Mouse (Mus musculus) regulatory T cell (primary cell): Measurements from ENCODE around the gene Nek10.
"Not testable (repeated sequence)": the region's sequence is repeated elsewhere in the genome, so short reads cannot be mapped to it uniquely, and the experiment has no call there.

ENCODE experiments used
- in situ Hi-C: fragments of 300-600 bp; cut with MboI, MseI; formaldehyde crosslinking; loops from one replicate; pipeline ENCODE4 v1.15.1; 2025; ENCODE audit warnings: high pct_unique_total_duplicates

Gene Nek10

DNA sequence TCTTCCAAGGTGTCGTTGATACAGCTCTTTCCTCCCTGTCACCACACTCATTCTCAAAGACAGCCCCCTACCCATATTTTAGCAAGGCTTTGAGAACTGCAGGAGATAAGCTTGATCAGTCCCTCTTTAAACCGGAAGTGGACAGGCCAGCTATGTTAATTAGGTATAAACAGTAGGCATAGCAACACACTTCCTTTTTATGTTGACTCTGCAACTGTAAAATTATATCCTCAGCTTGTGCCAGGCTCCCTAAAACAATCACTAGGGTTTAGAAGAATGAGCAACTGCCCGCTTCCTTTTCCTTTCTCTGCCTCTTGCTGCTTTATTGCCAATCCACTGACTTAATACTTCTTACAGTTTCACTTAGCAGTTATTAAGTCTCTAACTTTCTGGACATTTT is 67.2 kb downstream of the Nek10 start:
- in situ Hi-C loops = loop anchor here (25.0 kb wide), 1 partner anchor 1342 kb away; no protein-coding TSS in a partner anchor

DNA sequence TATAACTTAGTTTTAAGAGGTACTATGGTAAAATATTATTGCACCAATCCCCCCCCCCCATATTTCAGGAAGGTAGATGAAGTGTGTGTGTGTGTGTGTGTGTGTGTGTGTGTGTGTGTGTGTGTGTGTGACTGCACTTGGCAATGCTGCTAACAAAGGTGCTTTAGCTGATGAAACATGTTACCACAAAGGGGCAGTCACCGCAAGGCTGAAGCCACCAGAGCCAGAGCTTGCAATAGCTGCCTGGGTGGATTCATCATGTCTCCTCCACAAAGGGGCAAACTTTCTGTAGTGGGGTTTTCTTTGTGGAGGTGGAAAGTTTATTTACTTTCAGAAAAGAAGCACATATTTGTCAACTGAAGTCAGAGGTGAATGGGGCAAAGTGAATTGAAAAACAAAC is 67.9 kb downstream of the Nek10 start:
- in situ Hi-C loops = loop anchor here (25.0 kb wide), 1 partner anchor 1341 kb away; no protein-coding TSS in a partner anchor

DNA sequence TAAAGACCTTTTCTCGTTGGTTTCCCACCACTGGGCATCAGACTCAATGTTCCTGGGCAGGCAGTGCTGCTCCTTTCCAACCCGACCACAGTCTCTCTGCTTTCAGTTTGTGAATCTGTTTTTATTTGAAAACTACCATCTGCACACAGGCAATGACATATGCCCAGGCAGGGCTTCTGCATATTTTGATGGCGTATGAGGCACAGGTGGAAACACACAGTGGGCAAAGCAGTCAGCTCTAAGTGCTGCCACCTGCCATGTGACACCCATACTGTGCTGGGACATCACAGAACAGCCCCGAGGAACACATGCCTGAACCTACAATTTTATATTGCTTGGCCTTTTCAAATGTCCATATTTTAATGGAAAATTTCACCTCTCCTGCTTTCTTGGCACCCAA is 68.5 kb downstream of the Nek10 start:
- in situ Hi-C loops = loop anchor here (25.0 kb wide), 1 partner anchor 1341 kb away; no protein-coding TSS in a partner anchor

DNA sequence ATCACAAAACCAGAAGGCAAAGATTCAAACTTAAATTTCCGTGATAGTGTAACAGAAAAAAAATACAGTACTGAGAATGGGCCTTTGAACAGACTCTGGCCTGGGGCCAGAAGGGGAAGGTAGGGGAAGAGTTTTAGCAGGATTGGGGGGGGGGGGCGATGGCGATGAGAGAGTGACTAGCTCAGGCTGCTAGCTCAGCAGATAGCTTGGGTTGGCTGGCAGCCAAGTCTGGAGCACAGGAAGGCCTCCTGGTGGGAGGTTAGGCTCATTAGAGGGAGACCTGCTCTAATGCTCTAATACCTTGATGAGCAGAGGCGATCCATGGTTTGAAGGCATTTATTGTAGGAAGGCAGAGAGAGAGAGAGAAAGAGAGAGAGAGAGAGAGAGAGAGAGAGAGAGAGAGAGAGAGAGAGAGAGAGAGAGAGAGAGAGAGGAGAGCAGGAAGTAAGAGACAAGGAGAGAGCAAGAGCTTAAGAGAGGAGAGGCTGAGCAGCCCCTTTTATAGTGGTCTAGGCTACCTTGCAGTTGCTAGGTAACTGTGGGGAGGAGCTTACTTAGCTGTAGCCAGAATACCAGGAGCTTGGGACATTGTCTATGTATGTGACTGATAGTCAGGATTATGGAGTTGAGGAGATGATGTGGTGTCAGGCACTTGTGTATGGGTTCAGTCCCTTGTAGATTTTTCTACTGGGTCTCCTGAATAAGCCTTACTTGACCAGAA is 90.9 kb downstream of the Nek10 start:
- in situ Hi-C loops = no loop called here

DNA sequence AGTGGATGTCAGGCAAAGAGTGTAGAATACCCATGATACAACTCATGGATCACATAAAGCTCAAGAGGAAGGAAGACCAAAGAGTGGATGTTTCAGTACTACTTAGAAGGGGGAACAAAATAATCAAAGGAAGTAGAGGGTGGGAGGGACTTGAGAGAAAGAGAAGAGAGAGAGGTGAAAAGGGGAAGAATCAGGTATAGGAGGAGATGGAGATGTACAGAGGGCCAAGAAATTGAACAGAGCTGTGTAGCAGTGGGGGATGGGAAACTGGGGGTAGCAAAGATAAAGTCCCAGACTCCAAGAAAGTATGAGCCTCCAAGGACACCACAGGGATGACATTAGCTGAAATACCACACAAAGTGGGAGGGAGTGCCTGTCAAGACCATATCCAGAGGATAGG is 91.6 kb downstream of the Nek10 start:
- in situ Hi-C loops = no loop called here

DNA sequence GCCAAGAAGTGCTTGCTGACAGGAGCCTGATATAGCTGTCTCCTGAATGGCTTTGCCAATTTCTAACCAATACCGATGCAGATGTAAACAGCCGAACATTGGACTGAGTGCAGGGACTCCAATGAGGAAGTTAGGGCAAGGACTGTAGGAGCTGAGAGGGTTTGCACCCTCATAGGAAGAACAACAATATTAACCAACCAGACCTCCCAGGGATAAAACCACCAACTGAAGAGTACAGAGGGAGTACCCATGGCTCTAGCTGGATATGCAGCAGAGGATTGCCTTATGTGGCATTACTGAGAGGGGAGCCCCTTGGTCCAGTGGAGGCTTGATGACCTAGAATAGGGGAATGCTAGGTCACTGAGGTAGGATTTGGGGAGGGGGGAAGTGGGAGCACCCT is 92.1 kb downstream of the Nek10 start:
- in situ Hi-C loops = no loop called here

DNA sequence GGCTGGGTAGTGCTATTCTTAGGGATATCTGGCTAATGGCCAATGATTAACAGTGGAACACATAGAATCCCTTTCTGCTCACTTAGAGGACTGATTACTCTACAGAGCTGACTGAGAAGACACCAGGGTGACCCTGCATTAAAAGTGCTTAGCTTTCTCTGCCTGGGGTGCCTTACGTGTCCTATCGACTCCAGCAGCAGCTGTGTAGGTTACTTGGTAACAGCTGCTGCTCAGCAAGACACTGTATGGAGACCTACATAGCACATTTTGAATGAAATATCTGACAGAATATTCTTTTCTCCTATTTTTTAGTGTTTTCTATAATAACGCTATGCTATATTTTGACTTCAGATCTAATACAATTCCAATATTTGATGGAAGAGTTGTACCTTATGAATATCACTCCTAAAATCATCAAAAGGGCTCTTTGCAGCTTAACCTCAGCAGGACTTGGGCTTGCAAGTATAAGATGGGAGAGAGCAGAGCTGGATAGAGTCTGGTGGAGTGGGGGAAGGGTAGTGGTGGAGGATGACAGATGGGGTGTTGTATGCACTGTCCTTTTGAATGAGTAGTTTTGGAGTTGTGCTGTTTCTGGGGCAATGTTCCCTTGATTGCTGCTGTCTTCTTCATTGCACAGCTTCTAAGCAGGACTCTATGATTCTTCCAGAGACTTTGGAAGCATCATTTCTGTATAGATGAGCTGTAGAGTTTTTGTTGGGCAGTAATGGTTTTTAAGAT is 93.4 kb downstream of the Nek10 start:
- in situ Hi-C loops = no loop called here

DNA sequence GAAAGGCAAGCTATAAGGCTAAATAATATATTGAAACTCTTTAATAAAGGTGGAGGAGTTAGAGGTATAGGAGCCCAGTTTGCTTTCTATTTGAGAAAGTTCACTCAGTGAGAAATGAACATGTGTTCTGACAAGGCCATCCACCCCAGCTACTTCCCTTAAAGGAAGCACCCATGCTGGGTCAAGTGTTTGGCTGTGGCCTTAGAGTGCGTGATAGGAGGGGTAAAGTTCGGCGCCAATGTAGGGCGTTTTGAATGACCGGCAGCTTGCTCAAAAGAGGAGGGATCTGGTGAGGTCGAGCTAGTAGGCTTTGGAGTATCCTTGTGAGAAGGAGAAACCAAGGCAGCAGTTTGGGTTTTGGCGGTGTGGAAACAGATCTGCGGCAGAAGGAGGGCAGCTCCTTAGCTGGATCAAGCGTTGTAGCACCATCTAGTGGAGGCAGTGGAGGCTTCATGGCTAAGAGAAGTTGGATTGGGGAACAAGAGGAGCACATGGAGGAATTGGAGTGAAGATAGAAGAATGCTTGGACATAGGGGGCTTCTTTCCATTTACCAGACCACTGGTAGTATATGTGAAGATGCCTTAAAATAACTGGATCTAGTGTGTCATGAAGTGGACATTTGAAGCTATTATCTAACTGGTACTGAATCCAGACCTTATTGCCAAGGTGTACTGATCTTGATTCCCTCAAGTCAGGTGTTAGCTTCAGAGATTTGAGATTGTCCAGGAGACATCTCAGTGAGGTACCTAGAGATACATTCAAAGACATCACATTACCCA is 101.7 kb downstream of the Nek10 start:
- in situ Hi-C loops = no loop called here

DNA sequence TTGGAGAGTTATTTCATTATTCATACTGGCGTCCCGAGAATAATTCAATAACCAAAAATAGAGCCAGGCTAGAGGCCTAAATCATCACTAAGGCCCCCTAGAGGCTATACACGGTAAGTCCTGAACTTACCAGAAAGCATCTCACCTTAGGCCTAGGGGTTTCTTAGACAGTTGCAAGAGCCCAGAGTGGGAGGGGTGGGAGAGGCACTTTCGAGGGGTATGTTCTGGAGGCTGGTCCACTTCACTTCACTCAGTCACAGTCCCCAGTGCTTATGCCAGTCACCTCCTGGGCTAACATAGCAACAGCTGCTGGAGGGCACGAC is 102.3 kb downstream of the Nek10 start:
- in situ Hi-C loops = no loop called here

DNA sequence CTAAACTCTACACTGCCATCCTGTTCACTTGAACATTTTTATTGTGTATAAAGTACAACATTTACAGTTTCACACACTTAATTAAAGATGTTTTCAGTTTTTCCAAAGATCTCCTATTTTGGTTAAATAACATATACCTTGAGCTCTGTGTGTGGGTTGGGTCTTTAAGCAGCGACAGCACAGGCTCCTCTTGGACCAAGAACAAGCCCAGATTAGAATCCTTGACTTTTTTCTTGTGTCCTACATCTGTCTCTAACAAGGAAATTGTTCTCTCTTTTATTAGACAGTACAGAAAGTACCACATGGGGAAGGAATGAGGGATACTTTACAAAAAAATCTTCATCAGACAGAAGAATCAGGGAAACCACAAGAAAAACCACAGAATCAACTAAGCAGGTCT is 122.4 kb downstream of the Nek10 start:
- in situ Hi-C loops = no loop called here

DNA sequence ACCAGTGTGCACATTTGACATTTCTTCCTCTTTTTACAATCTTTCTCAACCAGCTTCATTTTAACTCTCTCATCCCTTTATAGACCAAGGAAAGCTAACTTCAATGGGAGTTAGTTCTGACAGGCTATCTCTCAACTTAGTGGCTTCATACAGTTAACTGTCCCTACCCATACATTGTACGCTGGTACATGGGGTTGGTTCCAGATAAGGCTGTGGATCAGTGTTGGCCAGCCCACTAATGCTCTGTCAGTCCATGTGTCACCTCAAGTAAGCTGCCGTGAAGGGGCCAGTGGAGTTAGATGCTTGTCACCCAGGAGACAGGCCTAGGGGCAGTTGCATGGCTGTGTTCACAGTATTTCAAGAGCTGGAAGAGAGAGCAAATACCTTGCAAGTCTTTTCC is 124.3 kb downstream of the Nek10 start:
- in situ Hi-C loops = no loop called here

DNA sequence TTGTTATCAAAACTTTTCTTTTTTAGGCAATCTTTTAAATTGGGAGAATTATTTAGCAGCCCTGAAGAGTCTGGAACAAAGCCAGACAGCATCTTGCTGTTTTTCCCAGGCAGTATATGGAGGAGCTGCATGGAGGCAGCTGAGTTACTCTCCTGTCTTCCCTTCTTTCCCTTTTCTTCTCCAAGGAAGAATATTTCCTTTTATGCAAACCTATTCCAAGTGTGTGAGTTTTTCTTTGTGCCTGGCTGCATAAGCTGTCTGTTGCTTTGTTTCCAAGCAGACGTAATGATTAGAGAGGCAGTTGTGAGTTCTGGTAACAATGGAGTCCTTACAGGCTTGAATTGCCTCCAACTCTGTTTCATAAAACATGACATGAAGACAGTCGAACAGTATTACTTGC is 131.8 kb downstream of the Nek10 start:
- in situ Hi-C loops = no loop called here

DNA sequence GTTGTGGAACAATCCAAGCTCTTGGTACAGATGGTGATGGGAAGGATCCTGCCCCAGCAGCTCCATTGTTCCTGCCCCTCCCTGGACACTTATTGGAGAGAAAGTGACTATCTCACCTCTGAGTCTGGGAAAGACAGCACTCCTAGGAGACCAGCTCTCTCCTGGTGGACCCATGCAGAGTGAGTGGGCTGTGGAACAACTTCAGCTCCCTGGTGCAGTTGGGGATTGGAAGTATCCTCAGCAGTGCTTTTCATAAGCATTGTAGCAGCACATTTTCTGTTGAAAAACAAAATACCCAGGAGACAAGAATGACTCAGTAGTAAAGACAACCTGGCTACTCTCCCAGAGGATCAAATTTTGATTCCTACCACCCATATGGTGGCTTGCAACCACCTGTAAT is 142.7 kb downstream of the Nek10 start:
- in situ Hi-C loops = no loop called here

DNA sequence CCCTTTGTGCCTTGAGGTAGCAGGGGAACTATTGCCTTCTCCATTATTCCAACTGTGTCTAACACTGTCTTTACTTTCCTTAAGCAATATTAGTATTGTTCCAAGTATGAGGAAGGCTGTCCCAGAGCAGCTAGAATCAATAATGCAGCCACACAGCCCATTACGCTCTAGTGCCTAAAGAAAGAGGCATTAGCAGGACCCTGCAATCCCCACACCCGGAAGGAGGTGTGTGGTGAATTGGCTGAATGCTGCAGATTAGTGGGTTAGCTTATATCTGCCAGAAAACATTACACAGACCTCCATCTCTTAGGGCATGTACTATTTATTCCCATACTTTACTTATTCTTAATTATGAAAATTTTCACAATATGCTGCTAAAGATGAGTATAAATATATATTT is 145.8 kb downstream of the Nek10 start:
- in situ Hi-C loops = no loop called here

DNA sequence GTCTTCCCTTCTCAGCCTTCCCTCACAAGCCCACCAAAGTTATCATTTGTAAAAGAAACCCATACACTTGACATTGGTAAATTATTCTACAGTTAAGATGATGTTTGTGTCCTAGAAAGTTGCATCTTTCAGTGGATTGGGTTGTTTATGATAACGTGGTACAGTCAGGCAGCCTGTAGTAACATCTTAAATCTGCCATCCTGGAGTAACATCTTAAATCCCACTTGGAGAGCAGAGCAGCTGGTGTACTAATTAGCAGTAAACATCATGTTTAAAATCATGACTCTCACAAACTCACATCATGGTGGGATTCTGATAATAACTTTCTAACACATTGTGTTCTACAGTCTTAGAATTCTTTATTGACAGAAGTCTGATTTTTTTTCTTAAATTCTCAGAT is 148.6 kb downstream of the Nek10 start:
- in situ Hi-C loops = no loop called here

DNA sequence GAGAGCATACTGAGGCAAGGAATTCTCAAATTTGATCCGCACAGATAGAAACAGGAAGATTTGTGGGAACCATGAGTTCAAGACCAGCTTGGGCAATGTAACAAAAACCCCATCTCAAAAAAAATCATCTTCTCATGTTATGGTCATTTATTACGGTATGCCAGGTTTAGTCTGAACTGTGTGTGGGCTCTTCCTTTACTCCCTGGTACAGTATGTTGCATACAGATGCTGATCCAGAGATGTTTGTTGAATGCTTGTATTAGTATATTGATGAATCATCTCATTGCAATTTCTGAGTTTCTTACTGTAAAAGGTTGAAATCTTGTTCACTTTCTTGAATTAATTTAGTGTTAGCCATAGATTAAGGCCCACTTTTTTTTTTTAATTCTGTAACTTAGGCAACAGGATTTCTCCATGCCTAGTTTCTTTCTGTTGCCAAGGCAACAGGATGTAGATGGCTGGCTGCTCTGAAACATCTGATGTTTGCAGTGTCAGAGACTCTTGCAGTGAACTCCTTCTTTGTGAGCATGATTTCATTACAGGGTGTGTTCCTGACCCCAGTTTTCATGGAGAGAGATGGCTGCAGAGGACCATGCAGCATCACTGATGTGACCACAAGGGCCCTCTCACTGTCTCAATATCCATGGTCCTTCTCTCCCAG is 156.7 kb downstream of the Nek10 start:
- in situ Hi-C loops = no loop called here

DNA sequence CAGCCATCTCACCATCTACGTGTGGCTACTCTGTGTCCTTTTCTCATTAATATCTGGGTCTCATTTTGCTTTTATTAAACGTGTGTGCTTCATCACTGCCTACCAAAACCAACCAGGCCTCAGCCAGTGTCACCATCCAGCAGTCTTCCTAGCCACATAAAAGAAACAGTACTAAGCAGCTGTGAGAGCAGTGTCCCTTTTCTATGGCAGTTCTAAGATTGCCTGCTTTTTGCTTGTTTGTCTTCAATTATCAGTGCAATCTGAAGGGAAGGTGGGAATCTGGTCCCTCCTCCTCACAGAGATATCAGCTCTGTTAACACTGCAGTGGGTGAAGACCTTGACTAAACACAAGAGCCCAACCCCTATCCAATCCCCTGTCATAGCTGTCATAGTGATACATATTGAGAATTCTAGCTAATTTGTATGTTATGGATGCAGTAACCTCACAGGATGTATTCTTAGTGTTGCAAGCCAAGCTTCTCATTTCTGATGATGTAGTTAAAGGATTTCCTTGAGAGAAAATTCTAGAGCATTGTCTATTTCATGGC is 157.3 kb downstream of the Nek10 start:
- in situ Hi-C loops = no loop called here

DNA sequence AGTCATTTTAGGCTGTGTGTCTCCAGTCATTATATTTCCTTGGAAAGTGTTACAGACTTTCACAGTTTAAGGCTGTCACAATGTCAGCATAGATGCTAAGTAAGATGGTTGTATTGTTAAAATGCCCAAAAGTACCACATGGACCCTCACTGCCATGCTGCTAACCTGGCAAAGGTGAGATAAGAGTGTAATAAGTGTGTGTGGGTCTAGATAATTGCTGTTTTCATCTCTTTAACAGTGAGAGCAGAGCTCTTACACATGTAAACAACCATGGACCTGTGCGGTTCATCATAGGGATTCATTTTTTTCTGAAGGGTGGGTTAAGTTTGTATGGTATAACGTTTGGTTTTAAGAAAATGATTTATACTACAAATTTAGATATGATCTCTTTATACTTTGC is 167.4 kb downstream of the Nek10 start:
- in situ Hi-C loops = no loop called here

DNA sequence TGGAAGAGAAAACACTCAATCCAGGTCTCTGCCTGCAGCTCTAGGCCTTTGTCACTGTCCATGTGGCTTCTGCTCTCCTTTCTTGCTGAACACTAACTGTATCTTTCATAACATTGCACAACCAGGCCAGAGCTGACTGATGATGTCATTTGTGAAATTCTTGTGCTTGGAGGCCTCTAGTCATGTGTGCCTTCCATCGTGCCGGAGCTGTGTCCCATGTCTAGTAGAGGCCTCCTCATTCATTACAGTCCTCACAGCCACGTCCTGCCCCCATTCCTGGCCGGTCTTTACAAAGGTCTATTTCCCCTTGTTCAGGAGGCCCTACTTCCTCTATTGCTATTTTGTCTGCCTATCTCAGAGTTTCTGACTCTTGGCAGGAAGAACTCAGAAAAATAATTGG is 167.8 kb downstream of the Nek10 start:
- in situ Hi-C loops = no loop called here

DNA sequence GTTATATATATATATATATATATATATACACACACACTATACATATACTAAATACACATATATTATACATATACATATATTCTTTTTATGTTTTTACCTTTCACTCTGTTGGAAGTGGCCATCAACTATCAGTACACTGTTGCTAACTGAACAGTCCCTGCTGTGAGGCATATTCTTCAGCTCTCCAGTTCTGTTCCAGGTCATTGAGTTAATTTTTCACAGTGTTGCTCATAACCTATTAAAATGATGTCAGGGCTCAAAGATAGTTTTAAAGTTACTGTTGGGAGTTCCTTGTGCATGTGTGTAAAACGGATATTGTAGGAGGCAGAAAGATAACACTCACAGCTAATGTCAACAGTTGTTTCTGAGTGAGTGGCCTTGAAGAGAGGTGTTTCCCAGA is 170.9 kb downstream of the Nek10 start:
- in situ Hi-C loops = no loop called here

DNA sequence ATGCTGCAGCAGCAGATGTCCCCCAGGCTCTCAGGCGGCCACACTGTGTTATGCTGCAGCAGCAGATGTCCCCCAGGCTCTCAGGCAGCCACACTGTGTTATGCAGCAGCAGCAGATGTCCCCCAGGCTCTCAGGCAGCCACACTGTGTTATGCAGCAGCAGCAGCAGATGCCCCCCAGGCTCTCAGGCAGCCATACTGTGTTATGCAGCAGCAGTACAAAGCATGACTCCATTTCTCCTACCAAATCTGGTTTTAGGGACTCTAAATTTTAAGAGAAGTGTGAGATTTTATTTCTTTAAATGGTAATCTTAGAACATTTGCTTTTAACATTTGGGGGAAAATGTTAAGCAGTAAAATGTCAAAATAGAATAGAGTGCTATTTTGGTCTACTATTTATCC is 180.9 kb downstream of the Nek10 start:
- in situ Hi-C loops = not testable (repeated sequence)
